Mouse (Mus musculus) liver, embryonic 16.5 days (tissue): Measurements from ENCODE around the gene Rbmxl2. TPM values are rescaled to one million over a fixed set of nuclear protein-coding genes. Genes with fewer than 3 reads are reported as not detected.

Source experiments
- ATAC-seq: fragments of 200-750 bp; cut with Nextera tagmentation; 2 replicates; pipeline ENCODE4 v1.8.0; 2017; ENCODE audit warnings: low read depth, mild to moderate bottlenecking, moderate number of reproducible peaks, moderate library complexity
- H3K27ac ChIP-seq: fragments of 300-500 bp; sonication (generic); 2 replicates; pipeline ENCODE4 v1.5.1; 2014; ENCODE audit warnings: mild to moderate bottlenecking, low read length
- H3K27me3 ChIP-seq: fragments of 300-500 bp; sonication (generic); 2 replicates; pipeline ENCODE4 v1.6.1; 2014; ENCODE audit warnings: low read depth, low read length, mixed read lengths; ENCODE audit not compliant: control insufficient read depth, insufficient read depth
- H3K36me3 ChIP-seq: fragments of 300-500 bp; sonication (generic); 2 replicates; pipeline ENCODE4 v1.6.1; 2014; ENCODE audit warnings: mild to moderate bottlenecking; ENCODE audit not compliant: control insufficient read depth, insufficient read depth
- H3K4me1 ChIP-seq: fragments of 300-500 bp; sonication (generic); 2 replicates; pipeline ENCODE4 v1.6.1; 2014; ENCODE audit warnings: low read depth, low read length, mixed read lengths; ENCODE audit not compliant: control insufficient read depth
- H3K4me2 ChIP-seq: fragments of 300-500 bp; sonication (generic); 2 replicates; pipeline ENCODE4 v1.6.1; 2014; ENCODE audit warnings: low read depth, low read length, mixed read lengths
- H3K4me3 ChIP-seq: fragments of 300-500 bp; sonication (generic); 2 replicates; pipeline ENCODE4 v1.5.1; 2014; ENCODE audit warnings: low read depth, mild to moderate bottlenecking, low read length
- H3K9ac ChIP-seq: fragments of 300-500 bp; sonication (generic); 2 replicates; pipeline ENCODE4 v1.6.1; 2014; ENCODE audit warnings: low read depth, low read length
- H3K9me3 ChIP-seq: fragments of 300-500 bp; sonication (generic); replicated peaks from 2 replicates; pipeline ENCODE4 v1.6.1; 2016; ENCODE audit warnings: low read length; ENCODE audit not compliant: control insufficient read depth
- WGBS: fragments of 180-500 bp; shearing (Covaris S2); extraction: QIAGEN DNeasy Blood & Tissue Kit; methylation state at CpG from one replicate; pipeline ENCODE4 v1.1.7; 2014; ENCODE audit not compliant: insufficient replicate concordance; 5-methylcytosine and 5-hydroxymethylcytosine counted together
- polyA plus RNA-seq: library from polyadenylated mRNA; unstranded; fragments of >200 nt; fragmentation: Nextera tagmentation; extraction: Ambion mirVana; gene quantifications from 2 replicates; pipeline ENCODE4 v1.2.1, GENCODE M21; 2015

Rbmxl2 gene
- polyA plus RNA-seq = not detected in 2 replicates

- H3K4me3 ChIP-seq = no peak within 1 kb of the TSS
- ATAC-seq = no peak
- no peaks in the 10 kb centered on the region for H3K4me1 ChIP-seq
- peaks cover 10% of the 10 kb centered on the region; the same call in 1 of the 2 replicates for H3K9me3 ChIP-seq
- H3K27me3 ChIP-seq = peaks cover 23% of the 10 kb centered on the region
- no peak within 1 kb of the TSS for H3K27ac ChIP-seq
- no peak within 1 kb of the TSS for H3K9ac ChIP-seq
- H3K4me2 ChIP-seq = no peak within 1 kb of the TSS
- 40% methylated on average over 63 of the region's 70 CpGs for WGBS
- H3K36me3 ChIP-seq = no peaks in the 10 kb centered on the region
Measured at GRCm38 (mm10) chr7:107209204-107209860, at the start of gene Rbmxl2. Rbmxl2 (plus strand) TSS chr7:107209445.

GRCm38 (mm10) chr7:107166690-107167089, 42.6 kb upstream of the Rbmxl2 start, which contains the start of gene Nlrp14:
Nlrp14 (plus strand) TSS chr7:107166990.
- Histone ChIP-seq H3K4me3 (no peak within 1 kb of the TSS), H3K4me1 (no peaks in the 10 kb centered on the region), H3K27ac (no peak within 1 kb of the TSS), H3K27me3 (no peaks in the 10 kb centered on the region), H3K9ac (no peak within 1 kb of the TSS), H3K9me3 (no peaks in the 10 kb centered on the region), H3K4me2 (no peak within 1 kb of the TSS), H3K36me3 (no peaks in the 10 kb centered on the region)
- no peak for ATAC-seq
- WGBS = 63% methylated on average over 10 of the region's 10 CpGs

- H3K27ac ChIP-seq = no peak overlapping the region
- no peaks in the 10 kb centered on the region for H3K4me1 ChIP-seq
- 21% methylated on average over 2 of the region's 2 CpGs for WGBS
- H3K36me3 ChIP-seq = no peaks in the 10 kb centered on the region
- H3K4me3 ChIP-seq = no peak overlapping the region
- H3K9me3 ChIP-seq = no peaks in the 10 kb centered on the region
- no peak overlapping the region for H3K4me2 ChIP-seq
- H3K9ac ChIP-seq = no peak overlapping the region
- no peaks in the 10 kb centered on the region for H3K27me3 ChIP-seq
- ATAC-seq = no peak
Measured at GRCm38 (mm10) chr7:107180406-107180805, 28.8 kb upstream of the Rbmxl2 start.

GRCm38 (mm10) chr7:107201817-107202216, 7.4 kb upstream of the Rbmxl2 start:
- Histone ChIP-seq H3K4me3 (no peak overlapping the region), H3K4me2 (no peak overlapping the region), H3K9ac (no peak overlapping the region), H3K27ac (no peak overlapping the region), H3K27me3 (no peaks in the 10 kb centered on the region), H3K36me3 (no peaks in the 10 kb centered on the region), H3K9me3 (no peaks in the 10 kb centered on the region), H3K4me1 (no peaks in the 10 kb centered on the region)
- no peak for ATAC-seq
- WGBS = 36% methylated on average over 3 of the region's 3 CpGs

GRCm38 (mm10) chr7:107207843-107208242, 1.4 kb upstream of the Rbmxl2 start:
- Histone ChIP-seq H3K9ac (no peak overlapping the region), H3K4me1 (no peaks in the 10 kb centered on the region), H3K4me2 (no peak overlapping the region), H3K27ac (no peak overlapping the region), H3K9me3 (peaks cover 10% of the 10 kb centered on the region; the same call in 1 of the 2 replicates), H3K27me3 (peaks cover 23% of the 10 kb centered on the region), H3K4me3 (no peak overlapping the region), H3K36me3 (no peaks in the 10 kb centered on the region)
- no peak for ATAC-seq
- 63% methylated on average over 3 of the region's 3 CpGs for WGBS

- no peak overlapping the region for H3K4me3 ChIP-seq
- WGBS = 25% methylated on average over 70 of the region's 77 CpGs
- H3K4me2 ChIP-seq = no peak overlapping the region
Measured at GRCm38 (mm10) chr7:107210126-107210576, 906 bp downstream of the Rbmxl2 start.

DNA sequence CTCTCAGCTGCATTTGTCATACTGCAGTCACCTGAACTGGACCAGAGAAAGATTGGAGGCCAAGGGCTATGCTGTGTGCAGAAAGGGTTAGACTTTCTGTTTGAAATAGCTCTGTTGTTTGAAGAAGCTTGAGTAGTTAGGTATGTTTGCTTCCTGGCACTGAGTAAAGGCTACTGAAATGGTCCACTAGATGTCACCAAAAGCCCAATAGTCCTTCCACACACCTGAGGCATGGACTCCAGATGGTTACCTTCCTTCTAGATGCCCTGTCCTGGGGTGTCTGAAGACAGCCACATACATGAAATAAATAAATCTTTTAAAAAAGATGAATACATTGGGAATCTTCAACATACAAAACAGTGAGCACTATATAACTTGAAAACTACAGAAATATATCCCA, 6.5 kb downstream of the Rbmxl2 start:
- Histone ChIP-seq H3K4me1 (no peaks in the 10 kb centered on the region), H3K4me2 (no peak overlapping the region)

More at GRCm38 (mm10) chr7:107210126-107210576, 906 bp downstream of the Rbmxl2 start:
- no peaks in the 10 kb centered on the region for H3K4me1 ChIP-seq
- peaks cover 10% of the 10 kb centered on the region; the same call in 1 of the 2 replicates for H3K9me3 ChIP-seq
- no peaks in the 10 kb centered on the region for H3K36me3 ChIP-seq
- peaks cover 23% of the 10 kb centered on the region for H3K27me3 ChIP-seq
- no peak overlapping the region for H3K9ac ChIP-seq
- no peak for ATAC-seq
- H3K27ac ChIP-seq = no peak overlapping the region

GRCm38 (mm10) chr7:107216845-107217244, 7.6 kb downstream of the Rbmxl2 start:
- H3K4me3 ChIP-seq = no peak overlapping the region
- H3K4me2 ChIP-seq = no peak overlapping the region
- H3K36me3 ChIP-seq = no peaks in the 10 kb centered on the region
- H3K27me3 ChIP-seq = no peaks in the 10 kb centered on the region
- no peaks in the 10 kb centered on the region for H3K4me1 ChIP-seq
- no peak overlapping the region for H3K27ac ChIP-seq
- 45% methylated on average over 2 of the region's 2 CpGs for WGBS
- ATAC-seq = no peak
- H3K9me3 ChIP-seq = no peaks in the 10 kb centered on the region
- H3K9ac ChIP-seq = no peak overlapping the region

More for the DNA sequence above, 6.5 kb downstream of the Rbmxl2 start:
- Histone ChIP-seq H3K36me3 (no peaks in the 10 kb centered on the region), H3K9me3 (no peaks in the 10 kb centered on the region), H3K4me3 (no peak overlapping the region), H3K27ac (no peak overlapping the region), H3K27me3 (peaks cover 6% of the 10 kb centered on the region), H3K9ac (no peak overlapping the region)
- ATAC-seq = no peak

DNA sequence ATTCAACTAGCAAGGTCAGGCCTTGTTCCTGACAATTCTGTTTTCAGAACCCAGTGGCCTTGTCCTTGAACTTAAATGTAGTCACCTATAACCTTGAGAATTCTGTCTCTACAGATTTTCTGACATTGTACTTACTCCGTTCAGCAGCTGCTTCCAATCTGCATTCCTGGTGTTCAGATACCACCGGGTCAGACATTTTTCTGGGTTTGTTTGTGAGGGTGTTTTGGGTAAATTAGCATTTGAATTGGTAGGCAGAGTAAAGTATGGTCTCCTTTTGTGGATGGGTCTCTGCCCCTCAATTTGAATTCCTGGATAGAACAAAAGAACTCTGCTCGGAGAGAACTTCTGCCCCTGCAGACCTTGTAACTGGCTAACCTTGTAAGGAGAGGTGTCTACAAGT, 27.6 kb downstream of the Rbmxl2 start:
- H3K4me1 ChIP-seq = no peaks in the 10 kb centered on the region
- no peak overlapping the region for H3K4me2 ChIP-seq
- 41% methylated on average over 3 of the region's 3 CpGs for WGBS

More for the DNA sequence above, 27.6 kb downstream of the Rbmxl2 start:
- no peaks in the 10 kb centered on the region for H3K36me3 ChIP-seq
- H3K9me3 ChIP-seq = no peaks in the 10 kb centered on the region
- no peak overlapping the region for H3K4me3 ChIP-seq
- H3K27ac ChIP-seq = no peak overlapping the region
- no peak for ATAC-seq
- no peak overlapping the region for H3K9ac ChIP-seq
- H3K27me3 ChIP-seq = no peaks in the 10 kb centered on the region
